Mouse (Mus musculus): Measurements from ENCODE around the gene Ifrd2. TPM values are rescaled to one million over a fixed set of nuclear protein-coding genes. Genes with fewer than 3 reads are reported as not detected.

Ifrd2 gene
- polyA plus RNA-seq, 1 experiment, result 29.4 TPM

DNA sequence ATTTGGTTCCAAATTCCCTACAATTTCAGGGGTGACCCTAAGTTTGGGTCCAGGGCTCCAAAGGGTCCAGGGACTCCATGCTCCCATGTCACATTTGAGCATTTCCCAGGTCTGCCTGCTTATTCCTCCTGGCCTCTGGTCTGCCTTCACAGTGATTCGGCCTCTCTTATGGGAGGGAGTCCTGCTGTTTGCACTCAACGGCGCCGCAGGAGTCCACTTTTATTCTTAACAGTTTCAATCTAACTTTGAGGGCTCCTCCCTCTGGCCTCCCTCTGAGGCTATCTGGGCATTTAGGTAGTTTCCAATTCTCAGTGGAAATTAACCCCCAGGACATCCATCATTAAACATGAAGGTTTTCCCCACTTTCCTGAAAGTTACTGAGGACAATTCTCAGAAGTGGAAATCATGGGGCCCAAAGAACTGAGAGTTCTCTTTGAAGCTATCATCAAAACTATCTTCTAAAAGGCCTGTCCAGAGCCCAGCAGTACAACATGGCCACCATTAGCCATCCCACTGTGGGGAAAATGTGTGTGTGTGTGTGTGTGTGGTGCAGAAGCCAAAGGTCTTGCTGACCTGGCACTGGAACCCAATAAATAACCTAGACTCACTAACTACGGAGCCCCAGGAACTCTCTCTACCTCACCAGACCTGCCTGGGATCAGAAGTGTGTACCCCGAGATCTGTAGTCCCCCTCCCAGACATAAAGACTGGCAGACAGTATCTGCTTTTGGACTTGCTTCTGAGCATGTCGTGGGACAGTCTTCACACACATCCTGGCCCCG is 7.0 kb downstream of the Ifrd2 start:
- peak; percentile 28 for TF ChIP-seq POLR2AphosphoS2 (IDR thresholded peaks at IDR 0.05; ENCODE audit: insufficient read length, low read depth)
- TF ChIP-seq MAX (IDR thresholded peaks at IDR 0.05; ENCODE audit: low read depth), result no peak
- TF ChIP-seq SRF (IDR thresholded peaks at IDR 0.05; ENCODE audit: control insufficient read depth, insufficient read length, low read depth), result no peak
- peaks cover 4% of the 10 kb centered on the region for H3K36me3 ChIP-seq (ENCODE audit: control insufficient read depth, insufficient read depth)
- H3K4me3 ChIP-seq, result no peak overlapping the region
- H3K4me2 ChIP-seq (ENCODE audit: low read depth), result no peak overlapping the region
- H3K79me2 ChIP-seq (ENCODE audit: control insufficient read depth, insufficient read depth), result no peaks in the 10 kb centered on the region
- H3ac ChIP-seq (ENCODE audit: control insufficient read depth, insufficient read length), result no peak overlapping the region
- no peaks in the 10 kb centered on the region for H3K27me3 ChIP-seq (ENCODE audit: control insufficient read depth, insufficient read depth, insufficient read length)

GRCm38 (mm10) chr9:107596619-107597569 is 9.5 kb downstream of the Ifrd2 start:
- peaks cover 11% of the 10 kb centered on the region for H3K36me3 ChIP-seq (ENCODE audit: control insufficient read depth, insufficient read depth)
- no peaks in the 10 kb centered on the region for H3K27me3 ChIP-seq (ENCODE audit: control insufficient read depth, insufficient read depth, insufficient read length)
- H3ac ChIP-seq (ENCODE audit: control insufficient read depth, insufficient read length), result no peak overlapping the region
- H3K4me3 ChIP-seq, result no peak overlapping the region
- no peaks in the 10 kb centered on the region for H3K79me2 ChIP-seq (ENCODE audit: control insufficient read depth, insufficient read depth)
- H3K4me2 ChIP-seq (ENCODE audit: low read depth), result peak overlapping the region; percentile 45
- TF ChIP-seq POLR2AphosphoS2 (IDR thresholded peaks at IDR 0.05; ENCODE audit: insufficient read length, low read depth) (peak; percentile 86), TCF3 (IDR thresholded peaks at IDR 0.05; ENCODE audit: insufficient read length, low read depth) (no peak), MAX (IDR thresholded peaks at IDR 0.05; ENCODE audit: low read depth) (no peak), POLR2A (IDR thresholded peaks at IDR 0.05; ENCODE audit: insufficient read length, low read depth) (peak; percentile 6), USF1 (IDR thresholded peaks at IDR 0.05; ENCODE audit: low read depth) (no peak), SRF (IDR thresholded peaks at IDR 0.05; ENCODE audit: control insufficient read depth, insufficient read length, low read depth) (no peak), E2F4 (IDR thresholded peaks at IDR 0.05; ENCODE audit: insufficient read depth) (no peak), REST (IDR thresholded peaks at IDR 0.05; ENCODE audit: insufficient read depth, insufficient read length) (no peak), MYOD1 (IDR thresholded peaks at IDR 0.05; ENCODE audit: control insufficient read depth in 1 of 3, insufficient read length in 2 of 3, low read depth in 2 of 3) (no peak)

DNA sequence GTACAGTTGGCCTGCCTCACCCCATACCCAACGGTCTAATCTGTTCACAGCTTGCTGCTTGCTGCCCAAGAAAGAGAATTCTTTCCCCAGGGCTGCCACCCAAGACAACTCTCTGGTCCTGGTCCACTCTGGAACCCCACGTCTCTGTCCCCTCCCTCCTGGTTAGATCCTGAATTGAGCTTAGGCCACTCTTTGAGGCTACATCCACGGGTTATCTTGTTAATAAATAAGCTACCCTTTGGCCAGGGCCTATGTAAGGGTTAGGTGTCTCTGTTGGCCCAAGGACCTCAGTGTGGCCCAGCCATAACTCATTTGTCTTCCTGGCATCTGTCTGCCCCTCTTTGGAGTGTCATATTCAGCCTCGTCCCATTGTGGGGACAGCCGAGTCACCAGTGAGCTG is 10.9 kb downstream of the Ifrd2 start:
- no peaks in the 10 kb centered on the region for H3K27me3 ChIP-seq (ENCODE audit: control insufficient read depth, insufficient read depth, insufficient read length)
- H3K4me3 ChIP-seq, result no peak overlapping the region
- H3K4me2 ChIP-seq (ENCODE audit: low read depth), result no peak overlapping the region
- H3K79me2 ChIP-seq (ENCODE audit: control insufficient read depth, insufficient read depth), result no peaks in the 10 kb centered on the region
- H3ac ChIP-seq (ENCODE audit: control insufficient read depth, insufficient read length), result no peak overlapping the region
- no peak for TF ChIP-seq USF1 (IDR thresholded peaks at IDR 0.05; ENCODE audit: low read depth)
- no peak for TF ChIP-seq MYOG (IDR thresholded peaks at IDR 0.05; ENCODE audit: control insufficient read depth in 1 of 3, insufficient read depth in 1 of 3, insufficient read length in 2 of 3, low read depth in 2 of 3)
- TF ChIP-seq TCF3 (IDR thresholded peaks at IDR 0.05; ENCODE audit: insufficient read length, low read depth), result no peak
- TF ChIP-seq REST (IDR thresholded peaks at IDR 0.05; ENCODE audit: insufficient read depth, insufficient read length), result no peak
- no peak for TF ChIP-seq POLR2AphosphoS2 (IDR thresholded peaks at IDR 0.05; ENCODE audit: insufficient read length, low read depth)
- TF ChIP-seq E2F4 (IDR thresholded peaks at IDR 0.05; ENCODE audit: insufficient read depth), result no peak
- TF ChIP-seq CEBPB (IDR thresholded peaks at IDR 0.05; ENCODE audit: insufficient read depth, poor library complexity, severe bottlenecking), result no peak
- H3K36me3 ChIP-seq (ENCODE audit: control insufficient read depth, insufficient read depth), result peaks cover 11% of the 10 kb centered on the region

DNA sequence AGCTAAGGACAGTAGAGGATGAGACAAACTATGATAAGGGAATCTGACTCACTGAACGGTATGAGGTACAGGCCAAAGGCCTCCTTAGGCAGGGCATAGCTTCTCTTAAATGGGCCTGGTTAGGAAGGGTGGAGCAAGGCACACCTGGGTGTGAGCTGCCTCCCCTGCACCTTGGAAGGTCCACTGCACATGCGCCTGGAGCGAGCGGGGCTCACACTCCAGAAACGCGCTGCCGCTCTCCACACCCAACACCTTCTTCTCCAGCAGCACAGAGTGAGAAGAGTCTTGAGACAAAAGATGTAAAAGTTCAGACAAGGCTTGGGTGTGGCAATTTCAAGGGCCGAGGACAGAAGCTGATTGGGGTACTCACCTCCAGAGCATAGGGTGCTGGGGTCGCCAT is 12.0 kb downstream of the Ifrd2 start:
- peaks cover 7% of the 10 kb centered on the region for H3K36me3 ChIP-seq (ENCODE audit: control insufficient read depth, insufficient read depth)
- no peak overlapping the region for H3K4me2 ChIP-seq (ENCODE audit: low read depth)
- no peaks in the 10 kb centered on the region for H3K27me3 ChIP-seq (ENCODE audit: control insufficient read depth, insufficient read depth, insufficient read length)
- H3K79me2 ChIP-seq (ENCODE audit: control insufficient read depth, insufficient read depth), result no peaks in the 10 kb centered on the region
- TF ChIP-seq MYOD1 (IDR thresholded peaks at IDR 0.05; ENCODE audit: control insufficient read depth in 1 of 3, insufficient read length in 2 of 3, low read depth in 2 of 3), result no peak
- TF ChIP-seq TCF12 (IDR thresholded peaks at IDR 0.05; ENCODE audit: insufficient read depth, poor library complexity, severe bottlenecking), result no peak
- TF ChIP-seq E2F4 (IDR thresholded peaks at IDR 0.05; ENCODE audit: insufficient read depth), result no peak
- TF ChIP-seq POLR2AphosphoS2 (IDR thresholded peaks at IDR 0.05; ENCODE audit: insufficient read length, low read depth), result no peak
- no peak for TF ChIP-seq USF1 (IDR thresholded peaks at IDR 0.05; ENCODE audit: low read depth)
- no peak for TF ChIP-seq SRF (IDR thresholded peaks at IDR 0.05; ENCODE audit: control insufficient read depth, insufficient read length, low read depth)
- no peak for TF ChIP-seq POLR2A (IDR thresholded peaks at IDR 0.05; ENCODE audit: insufficient read length, low read depth)
- no peak for TF ChIP-seq REST (IDR thresholded peaks at IDR 0.05; ENCODE audit: insufficient read depth, insufficient read length)
- no peak for TF ChIP-seq MYOG (IDR thresholded peaks at IDR 0.05; ENCODE audit: control insufficient read depth in 1 of 3, insufficient read depth in 1 of 3, insufficient read length in 2 of 3, low read depth in 2 of 3)
- H3K4me3 ChIP-seq, result no peak overlapping the region
- H3ac ChIP-seq (ENCODE audit: control insufficient read depth, insufficient read length), result no peak overlapping the region

GRCm38 (mm10) chr9:107599842-107600241 is 12.4 kb downstream of the Ifrd2 start:
- TF ChIP-seq MYOG (IDR thresholded peaks at IDR 0.05; ENCODE audit: control insufficient read depth in 1 of 3, insufficient read depth in 1 of 3, insufficient read length in 2 of 3, low read depth in 2 of 3), result no peak
- TF ChIP-seq USF1 (IDR thresholded peaks at IDR 0.05; ENCODE audit: low read depth), result no peak
- TF ChIP-seq MYOD1 (IDR thresholded peaks at IDR 0.05; ENCODE audit: control insufficient read depth in 1 of 3, insufficient read length in 2 of 3, low read depth in 2 of 3), result no peak
- no peak for TF ChIP-seq TCF12 (IDR thresholded peaks at IDR 0.05; ENCODE audit: insufficient read depth, poor library complexity, severe bottlenecking)
- TF ChIP-seq POLR2AphosphoS2 (IDR thresholded peaks at IDR 0.05; ENCODE audit: insufficient read length, low read depth), result no peak
- no peak for TF ChIP-seq E2F4 (IDR thresholded peaks at IDR 0.05; ENCODE audit: insufficient read depth)
- TF ChIP-seq TCF3 (IDR thresholded peaks at IDR 0.05; ENCODE audit: insufficient read length, low read depth), result no peak
- TF ChIP-seq CEBPB (IDR thresholded peaks at IDR 0.05; ENCODE audit: insufficient read depth, poor library complexity, severe bottlenecking), result no peak
- TF ChIP-seq MAX (IDR thresholded peaks at IDR 0.05; ENCODE audit: low read depth), result no peak
- TF ChIP-seq SRF (IDR thresholded peaks at IDR 0.05; ENCODE audit: control insufficient read depth, insufficient read length, low read depth), result no peak
- no peak for TF ChIP-seq POLR2A (IDR thresholded peaks at IDR 0.05; ENCODE audit: insufficient read length, low read depth)
- TF ChIP-seq REST (IDR thresholded peaks at IDR 0.05; ENCODE audit: insufficient read depth, insufficient read length), result no peak
- no peaks in the 10 kb centered on the region for H3K79me2 ChIP-seq (ENCODE audit: control insufficient read depth, insufficient read depth)
- H3K4me2 ChIP-seq (ENCODE audit: low read depth), result no peak overlapping the region
- no peak overlapping the region for H3K4me3 ChIP-seq
- no peak overlapping the region for H3ac ChIP-seq (ENCODE audit: control insufficient read depth, insufficient read length)
- H3K36me3 ChIP-seq (ENCODE audit: control insufficient read depth, insufficient read depth), result peaks cover 7% of the 10 kb centered on the region
- no peaks in the 10 kb centered on the region for H3K27me3 ChIP-seq (ENCODE audit: control insufficient read depth, insufficient read depth, insufficient read length)

Measured in myocyte (in vitro differentiated cells).